10 mouse cellular contexts compared by ENCODE assay signal in the genomic region with DNA sequence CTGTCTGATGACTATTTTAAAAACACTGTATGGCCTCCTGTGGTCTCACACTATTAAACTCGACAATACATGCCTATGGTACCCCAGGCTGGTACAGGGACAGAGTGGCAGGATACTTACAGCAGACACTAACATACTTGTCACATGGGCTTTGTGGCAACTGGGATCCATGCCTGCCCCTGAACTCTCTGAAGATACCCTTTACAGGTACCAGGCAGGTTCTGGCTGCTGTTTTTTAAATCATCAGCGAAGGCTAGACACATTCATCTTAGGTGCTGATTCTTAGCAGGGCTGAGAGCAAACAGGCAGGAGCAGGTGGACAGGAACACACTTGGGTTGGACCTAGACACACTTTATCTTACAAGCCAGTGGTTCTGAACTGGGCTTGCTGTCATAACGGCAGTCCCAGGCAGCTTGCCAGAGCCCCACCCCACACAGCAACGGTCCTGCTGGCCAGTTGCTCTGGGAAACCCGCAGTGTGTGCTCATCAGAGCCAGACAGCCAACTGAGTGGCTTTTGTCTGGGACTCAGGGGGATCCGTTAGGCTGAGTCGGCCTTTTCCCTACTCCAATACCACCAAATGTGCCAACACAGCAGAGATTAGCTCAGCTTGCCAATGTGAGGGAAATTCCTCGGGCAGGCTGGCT. TPM values are rescaled to one million over a fixed set of nuclear protein-coding genes. Genes with fewer than 3 reads are reported as not detected.
DNase-seq lines count a peak whose midpoint lies in the region; ATAC-seq and TF ChIP-seq lines count a peak whose summit lies in the region.
"Had no signal": no experiment of that assay in that cellular context is flagged by ENCODE, and none has a peak within 500 bp of the region (broad histone marks: within the 10 kb centered on the region; RNA-seq: fewer than 3 reads in every experiment).

No protein-coding gene starts in this region.

- no peak overlapping the region for H3K27ac ChIP-seq in limb, embryonic 13.5 days
- no peak overlapping the region for H3K27ac ChIP-seq in limb, embryonic 10.5 days
- no peak overlapping the region for H3K27ac ChIP-seq in stomach, postnatal 0 days (replicated peaks)
- H3K27ac ChIP-seq: kidney, postnatal 0 days; neural tube, embryonic 12.5 days had no signal

- H3K27me3 ChIP-seq in limb, embryonic 13.5 days: no peaks in the 10 kb centered on the region
- H3K27me3 ChIP-seq in limb, embryonic 10.5 days (ENCODE audit: low read depth, poor library complexity, severe bottlenecking): no peaks in the 10 kb centered on the region
- no peaks in the 10 kb centered on the region for H3K27me3 ChIP-seq in stomach, postnatal 0 days (ENCODE audit: control insufficient read depth, insufficient read depth, low read length)
- H3K27me3 ChIP-seq: neural tube, embryonic 12.5 days had no signal

- no peak overlapping the region for H3K4me2 ChIP-seq in limb, embryonic 13.5 days (replicated peaks)
- no peak overlapping the region for H3K4me2 ChIP-seq in stomach, postnatal 0 days (replicated peaks; ENCODE audit: low read depth)
- H3K4me2 ChIP-seq: neural tube, embryonic 12.5 days had no signal

- TF ChIP-seq CTCF in stomach, postnatal 0 days (IDR thresholded peaks at IDR 0.05; ENCODE audit: low read depth): no peak

- TF ChIP-seq EP300 in stomach, postnatal 0 days (optimal IDR thresholded peaks at IDR 0.05): no peak

- no peaks in the 10 kb centered on the region for H3K4me1 ChIP-seq in limb, embryonic 13.5 days
- H3K4me1 ChIP-seq in limb, embryonic 10.5 days: no peaks in the 10 kb centered on the region
- H3K4me1 ChIP-seq in stomach, postnatal 0 days (replicated peaks; ENCODE audit: control insufficient read depth, insufficient read depth): no peaks in the 10 kb centered on the region
- H3K4me1 ChIP-seq: neural tube, embryonic 12.5 days had no signal

- ATAC-seq in limb, embryonic 13.5 days (ENCODE audit: low FRiP score, low read depth): no peak
- peak; percentile 90 for ATAC-seq in megakaryocyte-erythroid progenitor cell, adult 5-6 weeks (replicated peaks; ENCODE audit: low FRiP score, low TSS enrichment, poor library complexity, severe bottlenecking)
- peak; percentile 18; the same call in 1 of the 2 replicates for ATAC-seq in stomach, postnatal 0 days (ENCODE audit: low FRiP score, low TSS enrichment)

- no peak for DNase-seq in limb, embryonic 10.5 days (ENCODE audit: low spot score)
- peak; percentile 76 for DNase-seq in adrenal gland, postnatal 10 days
- DNase-seq in gastrocnemius, adult 18-20 months (ENCODE audit: low spot score): peak; percentile 61
- peak; percentile 64 for DNase-seq in kidney, postnatal 14 days
- peak; percentile 38 for DNase-seq in stomach, postnatal 0 days (ENCODE audit: low spot score)
- DNase-seq in thymus, postnatal 36 days: no peak

- H3K9ac ChIP-seq in limb, embryonic 13.5 days: 0 out of 2 replicates have a peak overlapping the region, but pooled peaks have one; percentile 14
- no peak overlapping the region for H3K9ac ChIP-seq in stomach, postnatal 0 days (ENCODE audit: low read length)
- H3K9ac ChIP-seq: neural tube, embryonic 12.5 days had no signal

- no peak overlapping the region for H3K4me3 ChIP-seq in limb, embryonic 13.5 days
- H3K4me3 ChIP-seq in limb, embryonic 10.5 days: no peak overlapping the region
- no peak overlapping the region for H3K4me3 ChIP-seq in stomach, postnatal 0 days (ENCODE audit: low read depth, low read length)
- H3K4me3 ChIP-seq: neural tube, embryonic 12.5 days had no signal

- H3K36me3 ChIP-seq in limb, embryonic 13.5 days: peaks cover 79% of the 10 kb centered on the region
- H3K36me3 ChIP-seq in limb, embryonic 10.5 days: peaks cover 90% of the 10 kb centered on the region
- H3K36me3 ChIP-seq in stomach, postnatal 0 days (ENCODE audit: control insufficient read depth, insufficient read depth, low read length): peaks cover 30% of the 10 kb centered on the region

- 88% methylated on average over 8 of the region's 8 CpGs for WGBS in limb, embryonic 13.5 days
- 89% methylated on average over 8 of the region's 8 CpGs for WGBS in limb, embryonic 10.5 days
- 66% methylated on average over 8 of the region's 8 CpGs for WGBS in stomach, postnatal 0 days

- H3K9me3 ChIP-seq in limb, embryonic 13.5 days: no peaks in the 10 kb centered on the region
- no peaks in the 10 kb centered on the region for H3K9me3 ChIP-seq in limb, embryonic 10.5 days (replicated peaks)
- H3K9me3 ChIP-seq in stomach, postnatal 0 days (ENCODE audit: control insufficient read depth, low read length): no peaks in the 10 kb centered on the region
- H3K9me3 ChIP-seq: neural tube, embryonic 12.5 days had no signal

RNA-seq across cellular contexts. Expression of gene Nap1l4, which starts 8.2 kb away (rescaled TPM):
- polyA plus RNA-seq in limb, embryonic 13.5 days (2015; fragmentation: Nextera tagmentation; extraction: Ambion mirVana): 281 and 285 TPM in 2 replicates
- 385 and 410 TPM in 2 replicates for polyA plus RNA-seq in limb, embryonic 10.5 days (2016; fragmentation: Nextera tagmentation; extraction: Ambion mirVana)
- 100 to 1,000 TPM; 135 to 153 TPM for total RNA-seq in adrenal gland, postnatal 10 days (2021)
- 100 to 1,000 TPM; 191 to 200 TPM for total RNA-seq in gastrocnemius, adult 18-20 months (2021)
- 130 and 169 TPM in 2 replicates for total RNA-seq in megakaryocyte-erythroid progenitor cell, adult 5-6 weeks (2014; fragmentation: Nextera tagmentation)
- total RNA-seq in megakaryocyte-erythroid progenitor cell, adult 5-6 weeks (2017): 222 and 257 TPM in 2 replicates
- 98.5 and 99.4 TPM in 2 replicates for polyA plus RNA-seq in stomach, postnatal 0 days (2015; fragmentation: Nextera tagmentation; extraction: Ambion mirVana)

RNA-seq across cellular contexts. Expression of gene Cars, which starts 42.8 kb away (rescaled TPM):
- 58.5 and 62.8 TPM in 2 replicates for polyA plus RNA-seq in limb, embryonic 13.5 days (2015; fragmentation: Nextera tagmentation; extraction: Ambion mirVana)
- polyA plus RNA-seq in limb, embryonic 10.5 days (2016; fragmentation: Nextera tagmentation; extraction: Ambion mirVana): 79.2 and 88.3 TPM in 2 replicates
- total RNA-seq in adrenal gland, postnatal 10 days (2021): 10 to 100 TPM; 38.7 to 56.6 TPM
- total RNA-seq in gastrocnemius, adult 18-20 months (2021): 10 to 100 TPM; 37.3 to 39.9 TPM
- 83.0 and 151 TPM in 2 replicates for total RNA-seq in megakaryocyte-erythroid progenitor cell, adult 5-6 weeks (2014; fragmentation: Nextera tagmentation)
- total RNA-seq in megakaryocyte-erythroid progenitor cell, adult 5-6 weeks (2017): 82.1 and 85.1 TPM in 2 replicates
- polyA plus RNA-seq in stomach, postnatal 0 days (2015; fragmentation: Nextera tagmentation; extraction: Ambion mirVana): 45.5 and 53.7 TPM in 2 replicates

RNA-seq across cellular contexts. Expression of gene Phlda2, which starts 54.1 kb away (rescaled TPM):
- 20.4 and 23.2 TPM in 2 replicates for polyA plus RNA-seq in limb, embryonic 13.5 days (2015; fragmentation: Nextera tagmentation; extraction: Ambion mirVana)
- 2.6 and 3.1 TPM in 2 replicates for polyA plus RNA-seq in limb, embryonic 10.5 days (2016; fragmentation: Nextera tagmentation; extraction: Ambion mirVana)
- under 1 TPM in 1 of 2 experiments, not detected in 1; 0.82 TPM for total RNA-seq in adrenal gland, postnatal 10 days (2021)
- not detected for total RNA-seq in gastrocnemius, adult 18-20 months (2021)
- 8.4 and 8.5 TPM in 2 replicates for total RNA-seq in megakaryocyte-erythroid progenitor cell, adult 5-6 weeks (2014; fragmentation: Nextera tagmentation)
- 6.2 and 15.8 TPM in 2 replicates for total RNA-seq in megakaryocyte-erythroid progenitor cell, adult 5-6 weeks (2017)
- polyA plus RNA-seq in stomach, postnatal 0 days (2015; fragmentation: Nextera tagmentation; extraction: Ambion mirVana): 15.3 and 16.8 TPM in 2 replicates

Comparison
In these comparisons a context has a peak if more than half of its experiments do, and no peak if none do; other contexts are left out.
1. DNase-seq: peak in adrenal gland, postnatal 10 days (single experiment), gastrocnemius, adult 18-20 months (single experiment), kidney, postnatal 14 days (single experiment) and stomach, postnatal 0 days (single experiment); none in limb, embryonic 10.5 days (single experiment) and thymus, postnatal 36 days (0 of 2).